Mouse (Mus musculus) lung, adult 10 weeks (tissue): Measurements from ENCODE around the gene Gmeb1. TPM values are rescaled to one million over a fixed set of nuclear protein-coding genes. Genes with fewer than 3 reads are reported as not detected.

Source experiments
- polyA plus RNA-seq: library from polyadenylated mRNA; stranded (reverse); fragments of 350-450 nt; fragmentation: Illumina TruSeq; extraction: RNeasy Lipid Tissue Mini Kit (QIAGEN cat#74804); gene quantifications from one replicate; pipeline ENCODE4 v1.2.3, GENCODE M21; 2014; ENCODE audit warnings: low read depth, low replicate concordance; ENCODE audit not compliant: insufficient read depth

The Gmeb1 gene
- polyA plus RNA-seq: 5.7 TPM

DNA sequence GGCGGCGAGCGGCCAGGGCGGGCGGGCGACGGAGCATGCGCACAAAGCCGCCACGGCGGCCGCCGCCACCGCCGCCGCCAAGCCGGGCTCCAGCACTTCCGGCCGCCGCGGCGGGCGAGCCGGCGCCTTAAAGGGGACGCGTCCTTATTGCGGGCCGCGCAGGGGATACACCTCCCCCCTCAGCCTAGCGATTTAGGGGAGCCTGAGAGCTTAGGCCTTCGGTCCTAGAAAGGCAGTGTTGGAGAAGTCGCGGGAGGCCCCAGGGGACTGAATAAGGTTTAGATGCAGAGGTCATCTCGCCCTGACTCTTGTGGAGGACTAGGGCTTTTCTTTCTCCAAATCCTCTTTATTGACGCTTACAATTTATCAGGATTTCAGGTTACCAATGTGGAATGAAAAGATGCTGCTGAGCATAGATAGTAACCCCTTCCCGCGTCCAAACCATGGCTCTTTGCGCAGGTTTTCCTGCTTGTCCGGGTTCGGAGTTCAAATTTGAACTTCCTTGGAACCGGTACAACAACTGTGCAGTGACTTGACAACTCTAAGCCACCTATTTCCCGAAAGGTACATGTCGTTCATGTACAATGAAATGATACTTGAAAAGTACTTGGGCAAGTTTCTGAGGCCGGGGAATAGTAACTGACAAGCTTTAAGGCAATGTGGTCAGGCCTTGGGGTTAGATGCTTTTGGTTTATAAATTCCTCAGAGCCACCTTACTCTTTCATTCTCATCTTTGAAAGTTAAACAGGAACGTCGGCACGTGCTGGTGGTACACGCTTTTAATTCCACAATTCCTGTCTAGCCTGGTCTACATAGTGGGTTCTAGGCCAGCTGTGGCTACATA lies at the start of gene Gmeb1:
TSS of gene Gmeb1 (minus strand) at position 89 of the 844 bp plus-strand sequence.

DNA sequence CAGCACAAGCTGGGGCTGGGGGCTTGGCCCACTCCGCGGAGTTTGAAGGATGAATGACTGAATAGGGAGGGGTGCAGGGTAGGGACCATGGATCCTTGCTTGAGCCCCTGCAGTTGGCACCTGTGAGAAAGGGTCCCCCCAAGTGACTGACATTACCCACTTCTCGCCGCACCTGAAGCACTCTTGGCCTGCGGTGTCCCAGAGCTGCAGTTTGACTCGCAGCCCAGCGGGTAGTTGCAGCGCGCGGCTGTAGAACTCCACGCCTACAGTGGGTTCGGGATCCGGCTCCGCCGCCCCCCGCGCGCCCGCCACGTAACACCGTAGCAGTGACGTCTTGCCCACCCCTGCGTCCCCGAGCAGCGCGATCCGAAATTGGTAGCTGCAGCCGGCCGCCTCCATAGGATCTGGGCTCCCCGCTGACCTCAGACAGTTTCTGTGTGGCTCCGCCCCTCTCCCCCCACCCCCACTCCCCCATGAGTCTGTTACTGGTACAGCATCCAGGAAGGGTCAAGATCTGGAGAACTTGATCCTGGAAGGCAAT lies 41.6 kb upstream of the Gmeb1 start, which contains the start of gene Rab42:
TSS of gene Rab42 (minus strand) at position 447 of the 541 bp plus-strand sequence.

DNA sequence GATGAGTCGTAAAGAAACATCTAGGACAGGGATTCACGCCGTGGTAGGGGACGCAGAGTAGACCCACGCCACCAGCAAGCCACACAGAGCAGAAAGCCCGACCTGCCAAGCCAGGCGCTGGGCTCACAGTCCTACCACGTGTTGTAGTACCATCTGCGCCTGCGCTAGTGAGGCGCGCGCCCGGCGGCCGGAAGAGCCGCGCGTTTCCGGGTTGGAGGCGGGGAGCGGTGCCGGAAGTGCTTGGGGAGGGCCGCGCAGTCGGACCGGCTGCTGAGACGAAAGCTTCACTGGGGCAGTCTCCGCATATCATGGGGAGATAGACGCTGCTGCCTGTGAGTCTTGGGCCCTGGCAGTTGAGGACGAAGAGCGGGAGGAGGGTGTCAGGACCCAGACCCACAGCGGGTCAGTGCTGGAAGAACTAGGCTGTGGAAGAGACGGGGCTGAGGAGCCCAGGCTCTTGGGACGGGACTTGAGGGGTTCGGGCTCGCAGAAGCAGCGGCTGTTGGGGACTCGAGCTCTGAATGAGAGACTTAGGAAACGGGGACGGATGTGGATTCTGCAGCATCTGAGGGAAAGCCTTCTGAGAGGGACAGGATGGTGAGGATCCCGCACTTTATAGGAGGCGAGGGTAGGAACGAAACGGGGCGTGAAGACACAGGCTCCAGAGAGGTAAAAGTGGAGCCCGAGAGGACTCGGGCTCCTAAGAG lies 12.9 kb upstream of the Gmeb1 start, which contains the start of gene Taf12:
TSS of gene Taf12 (plus strand) at position 220 of the 707 bp plus-strand sequence.

DNA sequence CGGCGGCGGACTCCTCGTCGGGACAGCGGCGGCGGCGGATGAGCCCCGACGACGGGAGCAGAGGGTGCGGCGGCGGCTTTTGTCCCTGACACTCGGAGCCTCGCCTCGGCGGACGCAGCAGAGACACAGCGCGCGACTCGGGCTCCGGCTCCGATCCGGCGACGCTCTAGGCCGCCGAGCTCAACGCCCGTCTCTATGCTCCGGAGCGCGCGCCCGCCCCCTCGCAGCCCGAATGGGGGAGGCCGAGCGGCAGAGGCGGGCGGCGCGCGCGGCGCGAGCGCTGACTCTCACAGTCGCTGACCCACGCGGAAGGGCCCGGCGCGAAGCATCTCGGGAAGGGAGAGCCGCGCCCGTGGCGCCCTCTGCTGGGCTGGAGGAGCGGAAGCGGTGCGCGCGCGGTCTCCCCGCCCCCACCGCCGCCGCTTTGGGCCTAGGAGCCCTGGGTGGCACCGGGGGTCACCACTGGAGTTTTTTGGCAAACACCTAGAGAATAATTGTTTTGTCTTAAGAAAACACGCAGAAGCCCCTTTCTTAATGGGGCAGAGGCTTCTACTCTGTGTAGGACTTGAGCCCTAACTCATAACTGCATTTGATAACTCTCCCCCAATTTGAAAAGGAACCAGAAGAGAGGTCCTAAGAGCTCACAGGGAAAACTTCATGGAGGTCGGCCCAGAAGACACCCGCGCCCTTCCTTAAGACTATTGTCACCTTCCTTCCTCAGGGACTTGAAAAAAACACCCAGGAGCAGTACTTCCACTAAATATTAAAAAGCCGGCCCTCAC lies 49.3 kb downstream of the Gmeb1 start, which contains the start of gene Ythdf2:
TSS of gene Ythdf2 (minus strand) at position 351 of the 782 bp plus-strand sequence.

Other genes starting within 250 kb of the Gmeb1 start
- gene Gm10300, start 186.9 kb downstream of the Gmeb1 start, polyA plus RNA-seq: not detected
- gene Epb41, start 186.3 kb downstream of the Gmeb1 start, polyA plus RNA-seq: 28.4 TPM
- not detected for gene Oprd1, start 117.1 kb downstream of the Gmeb1 start, polyA plus RNA-seq
- 19.7 TPM for gene Ythdf2, start 49.3 kb downstream of the Gmeb1 start, polyA plus RNA-seq
- 24.8 TPM for gene Taf12, start 12.8 kb upstream of the Gmeb1 start, polyA plus RNA-seq
- gene Rab42, start 41.8 kb upstream of the Gmeb1 start, polyA plus RNA-seq: 0.48 TPM
- 51.0 TPM for gene Trnau1ap, start 67.9 kb upstream of the Gmeb1 start, polyA plus RNA-seq
- 6.3 TPM for gene Rcc1, start 92.0 kb upstream of the Gmeb1 start, polyA plus RNA-seq
- 10.9 TPM for gene Phactr4, start 160.9 kb upstream of the Gmeb1 start, polyA plus RNA-seq
- gene Med18, start 202.3 kb upstream of the Gmeb1 start, polyA plus RNA-seq: 3.2 TPM
- gene Sesn2, start 248.9 kb upstream of the Gmeb1 start, polyA plus RNA-seq: 6.6 TPM